Mouse (Mus musculus) thymus, adult 2 months (tissue): ENCODE data around the gene B3glct. TPM values are rescaled to one million over a fixed set of nuclear protein-coding genes. Genes with fewer than 3 reads are reported as not detected.
A peak's percentile ranks its signal among the peaks of the same experiment; 100 is the strongest.

Source experiments
- DNase-seq: peaks from one replicate; pipeline ENCODE4 v3.0.0; 2021
- H3K27ac ChIP-seq: fragments of 200-500 bp; 2 replicates; pipeline ENCODE4 v1.5.1; 2012; ENCODE audit warnings: low read length, control low read depth; ENCODE audit not compliant: control insufficient read depth, insufficient read depth
- H3K27me3 ChIP-seq: fragments of 200-500 bp; 2 replicates; pipeline ENCODE4 v1.6.1; 2012; ENCODE audit warnings: mild to moderate bottlenecking, low read length, moderate library complexity, mixed read lengths; ENCODE audit not compliant: control insufficient read depth, insufficient read depth
- H3K36me3 ChIP-seq: fragments of 200-500 bp; 2 replicates; pipeline ENCODE4 v1.6.1; 2012; ENCODE audit warnings: mild to moderate bottlenecking, low read length, moderate library complexity; ENCODE audit not compliant: control insufficient read depth, insufficient read depth
- H3K4me1 ChIP-seq: fragments of 200-500 bp; replicated peaks from 2 replicates; pipeline ENCODE4 v1.6.1; 2012; ENCODE audit warnings: low read length; ENCODE audit not compliant: control insufficient read depth, insufficient read depth
- H3K4me3 ChIP-seq: fragments of 200-500 bp; 2 replicates; pipeline ENCODE4 v1.5.1; 2012; ENCODE audit warnings: mild to moderate bottlenecking, low read length, control low read depth, moderate library complexity; ENCODE audit not compliant: control insufficient read depth, insufficient read depth
- CTCF ChIP-seq: fragments of 200-500 bp; IDR thresholded peaks from 2 replicates; pipeline ENCODE4 v1.5.1; 2012; ENCODE audit warnings: mild to moderate bottlenecking, control low read depth, low read length, moderate library complexity, borderline replicate concordance; ENCODE audit not compliant: control insufficient read depth, poor library complexity, insufficient read depth; ENCODE audit errors: extremely low read depth
- POLR2A ChIP-seq: fragments of 200-500 bp; IDR thresholded peaks from 2 replicates; pipeline ENCODE4 v1.6.1; 2012; ENCODE audit warnings: mild to moderate bottlenecking, low read length, control low read depth, moderate library complexity; ENCODE audit not compliant: control insufficient read depth, poor library complexity, insufficient read depth; ENCODE audit errors: extremely low read depth
- WGBS: fragments of 180-500 bp; shearing (Covaris S2); methylation state at CpG from one replicate; pipeline ENCODE4 v1.1.7; 2018; 5-methylcytosine and 5-hydroxymethylcytosine counted together
- polyA plus RNA-seq: library from polyadenylated mRNA; depleted of rRNA; stranded (reverse); fragments of >200 nt; gene quantifications from 2 replicates; pipeline ENCODE4 v1.2.3, GENCODE M21; 2012

Gene B3glct
- polyA plus RNA-seq, 1 experiment, result 4.1 TPM

DNA sequence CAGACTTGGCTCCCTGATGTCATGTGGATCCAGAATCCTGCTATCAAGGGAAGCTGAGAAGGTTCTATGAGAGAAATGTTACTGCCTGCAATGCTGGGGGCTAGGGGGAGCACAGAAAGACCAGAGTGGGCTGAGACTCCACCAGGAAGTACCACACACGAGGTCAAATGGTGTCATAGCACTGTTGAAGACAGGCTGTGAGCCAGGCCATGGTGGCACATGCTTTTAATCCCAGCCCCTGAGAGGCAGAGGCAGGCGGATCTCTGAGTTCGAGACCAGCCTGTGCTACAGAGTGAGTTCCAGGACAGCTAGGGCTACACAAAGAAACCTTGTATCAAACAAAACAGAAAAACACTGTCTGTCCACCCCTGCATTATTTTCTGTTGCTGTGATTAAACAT is 75.0 kb downstream of the B3glct start:
- H3K4me3 ChIP-seq, result no peak overlapping the region
- no peak for TF ChIP-seq CTCF
- 90% methylated on average over 3 of the region's 3 CpGs for WGBS

DNA sequence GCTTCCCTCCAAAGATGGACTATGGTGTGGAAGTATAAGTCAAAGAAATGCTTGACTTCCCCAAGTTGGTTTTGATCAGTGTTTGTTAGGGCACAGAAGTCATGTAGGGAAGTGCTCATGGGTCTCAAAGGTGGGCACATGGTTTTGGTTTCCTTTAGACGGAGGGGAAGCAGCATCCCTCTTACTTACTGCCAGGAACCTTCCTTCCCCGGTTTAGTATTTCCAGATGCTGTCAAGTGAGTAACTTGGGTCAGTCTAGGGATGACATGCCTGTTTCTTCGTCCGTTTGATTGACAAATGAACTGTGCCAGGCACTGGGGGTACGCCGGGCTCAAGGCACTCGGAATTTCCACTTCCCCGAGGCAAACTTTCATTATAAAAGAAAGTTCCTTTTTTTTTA is 89.1 kb downstream of the B3glct start:
- Histone ChIP-seq H3K36me3 (no peaks in the 10 kb centered on the region), H3K4me1 (no peaks in the 10 kb centered on the region), H3K27ac (no peak overlapping the region), H3K4me3 (no peak overlapping the region), H3K27me3 (no peaks in the 10 kb centered on the region)
- TF ChIP-seq POLR2A, result no peak
- no peak for TF ChIP-seq CTCF
- no peak for DNase-seq
- WGBS, result 48% methylated on average over 8 of the region's 8 CpGs

More for the DNA sequence above, 75.0 kb downstream of the B3glct start:
- Histone ChIP-seq H3K36me3 (no peaks in the 10 kb centered on the region), H3K27ac (no peak overlapping the region), H3K27me3 (no peaks in the 10 kb centered on the region), H3K4me1 (no peaks in the 10 kb centered on the region)
- no peak for DNase-seq

DNA sequence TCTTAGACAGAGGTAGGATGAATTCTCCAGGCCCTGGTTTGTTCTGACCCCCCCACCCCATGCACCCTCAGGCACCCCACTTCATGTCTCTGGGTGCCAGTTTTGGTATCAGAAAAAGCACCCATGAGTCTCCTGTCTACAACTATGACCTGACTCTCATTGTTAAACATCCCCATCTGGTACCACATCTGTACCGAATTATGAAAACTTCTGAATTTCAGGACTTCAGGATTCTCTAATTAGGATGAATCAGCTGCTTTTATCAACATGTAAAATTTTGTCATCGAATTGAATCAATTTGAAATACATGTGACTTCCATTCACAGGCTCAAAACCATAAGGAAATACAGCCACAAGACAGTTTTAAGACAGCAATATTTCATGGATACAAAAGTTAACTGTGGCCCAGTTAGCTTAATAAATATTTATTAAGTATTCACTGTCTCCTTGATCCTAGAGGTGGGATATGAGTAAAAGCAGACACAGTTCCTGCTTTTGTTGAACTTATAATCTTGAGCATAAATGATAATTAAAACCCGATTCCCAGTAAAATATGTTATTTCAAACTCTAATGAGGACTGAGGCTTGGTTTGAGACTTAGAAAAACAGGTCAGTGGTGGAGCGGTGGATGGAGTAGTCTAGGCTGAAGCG is 89.7 kb downstream of the B3glct start:
- Histone ChIP-seq H3K27me3 (no peaks in the 10 kb centered on the region), H3K36me3 (no peaks in the 10 kb centered on the region), H3K27ac (no peak overlapping the region), H3K4me1 (no peaks in the 10 kb centered on the region), H3K4me3 (no peak overlapping the region)
- 95% methylated on average over 5 of the region's 5 CpGs for WGBS
- no peak for TF ChIP-seq CTCF
- no peak for TF ChIP-seq POLR2A
- no peak for DNase-seq

DNA sequence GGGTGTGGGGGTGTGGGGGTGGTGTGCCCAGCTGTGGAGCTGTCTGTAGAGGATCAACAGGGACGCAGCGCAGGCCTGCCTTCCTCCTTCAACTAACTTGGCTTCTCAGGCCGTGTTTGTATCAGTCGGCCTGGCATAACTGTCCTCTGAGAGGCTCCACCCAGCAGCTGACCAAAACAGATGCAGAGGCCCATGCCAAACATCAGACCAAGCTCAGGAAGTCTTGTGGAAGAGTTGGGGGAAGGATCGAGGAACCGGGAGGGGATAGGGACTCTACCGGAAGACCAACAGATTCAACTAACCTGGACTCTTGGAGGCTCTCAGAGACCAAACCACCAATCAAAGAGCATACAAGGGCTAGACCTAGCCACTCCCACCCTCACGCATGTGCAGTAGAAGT is 91.6 kb downstream of the B3glct start:
- WGBS, result 97% methylated on average over 8 of the region's 8 CpGs
- no peaks in the 10 kb centered on the region for H3K36me3 ChIP-seq
- no peaks in the 10 kb centered on the region for H3K27me3 ChIP-seq
- peaks cover 3% of the 10 kb centered on the region for H3K4me1 ChIP-seq
- no peak overlapping the region for H3K27ac ChIP-seq
- TF ChIP-seq POLR2A (no peak), CTCF (no peak)
- H3K4me3 ChIP-seq, result no peak overlapping the region
- no peak for DNase-seq

GRCm38 (mm10) chr5:149776038-149776437 is 98.0 kb downstream of the B3glct start:
- no peaks in the 10 kb centered on the region for H3K27me3 ChIP-seq
- no peaks in the 10 kb centered on the region for H3K36me3 ChIP-seq
- DNase-seq, result peak; percentile 32
- 1% methylated on average over 7 of the region's 7 CpGs for WGBS
- H3K4me1 ChIP-seq, result peaks cover 12% of the 10 kb centered on the region
- TF ChIP-seq CTCF, result no peak
- no peak for TF ChIP-seq POLR2A
- no peak overlapping the region for H3K4me3 ChIP-seq
- H3K27ac ChIP-seq, result no peak overlapping the region; the same call in 1 of the 2 replicates

- H3K4me1 ChIP-seq, result peaks cover 8% of the 10 kb centered on the region
- WGBS, result 80% methylated on average over 6 of the region's 6 CpGs
- no peaks in the 10 kb centered on the region for H3K36me3 ChIP-seq
- no peak for TF ChIP-seq POLR2A
- no peak overlapping the region for H3K27ac ChIP-seq
- no peak overlapping the region for H3K4me3 ChIP-seq
- no peaks in the 10 kb centered on the region for H3K27me3 ChIP-seq
- no peak for DNase-seq
Observed at GRCm38 (mm10) chr5:149779740-149780139, 101.7 kb downstream of the B3glct start.

DNA sequence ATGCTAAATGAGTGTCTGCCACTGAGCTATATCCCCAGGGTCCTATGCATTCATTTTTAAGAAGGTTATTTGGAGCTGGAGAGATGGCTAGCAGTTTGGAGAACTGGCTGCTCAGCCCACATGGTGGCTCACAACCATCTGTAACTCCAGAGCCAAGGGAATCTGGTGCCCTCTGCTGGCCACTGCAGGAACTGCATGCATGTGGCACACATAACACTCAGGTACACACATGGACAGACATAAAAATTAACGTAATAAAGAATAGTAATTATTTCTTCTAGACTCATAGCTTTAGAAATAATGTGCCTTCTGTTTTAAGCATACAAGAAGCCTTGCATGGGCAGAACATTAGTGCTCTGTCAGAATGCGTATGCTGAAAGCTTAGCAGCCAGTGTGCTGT is 102.4 kb downstream of the B3glct start:
- Histone ChIP-seq H3K36me3 (no peaks in the 10 kb centered on the region), H3K27ac (no peak overlapping the region), H3K4me3 (no peak overlapping the region), H3K4me1 (peaks cover 5% of the 10 kb centered on the region), H3K27me3 (no peaks in the 10 kb centered on the region)
- 99% methylated on average over 2 of the region's 2 CpGs for WGBS
- TF ChIP-seq POLR2A (no peak), CTCF (peak; percentile 75; the same call in 1 of the 2 replicates)
- DNase-seq, result peak; percentile 33
